Mouse (Mus musculus) hindlimb bud, embryonic 11.5 days (tissue): ENCODE measurements around the gene Neurl2.
"Not testable (repeated sequence)": the region's sequence is repeated elsewhere in the genome, so short reads cannot be mapped to it uniquely, and the experiment has no call there.

ENCODE experiments used
- DNase-seq: peaks from one replicate; pipeline ENCODE4 v3.0.0-alpha.2; 2012; ENCODE audit warnings: low read depth, low spot score; ENCODE audit errors: extremely low spot score

Neurl2 gene

DNA sequence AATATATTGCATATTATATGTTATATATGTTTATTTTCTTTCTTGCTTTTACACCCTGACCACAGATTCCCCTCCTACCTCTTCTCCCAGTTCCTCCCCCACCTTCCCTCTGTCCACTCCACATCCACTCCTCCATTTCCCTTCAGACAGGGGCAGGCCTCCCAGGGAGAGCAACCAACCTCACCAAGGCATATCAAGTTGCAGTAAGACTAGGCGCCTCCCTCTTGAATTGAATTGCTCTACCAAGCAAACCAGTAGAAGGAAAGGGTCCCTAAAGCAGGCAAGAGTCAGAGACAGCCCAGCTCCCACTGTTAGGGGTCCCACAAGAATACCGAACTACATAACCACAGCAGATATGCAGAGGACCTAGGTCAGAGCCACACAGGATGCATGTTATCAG is 25.9 kb upstream of the Neurl2 start:
- DNase-seq: no peak

DNA sequence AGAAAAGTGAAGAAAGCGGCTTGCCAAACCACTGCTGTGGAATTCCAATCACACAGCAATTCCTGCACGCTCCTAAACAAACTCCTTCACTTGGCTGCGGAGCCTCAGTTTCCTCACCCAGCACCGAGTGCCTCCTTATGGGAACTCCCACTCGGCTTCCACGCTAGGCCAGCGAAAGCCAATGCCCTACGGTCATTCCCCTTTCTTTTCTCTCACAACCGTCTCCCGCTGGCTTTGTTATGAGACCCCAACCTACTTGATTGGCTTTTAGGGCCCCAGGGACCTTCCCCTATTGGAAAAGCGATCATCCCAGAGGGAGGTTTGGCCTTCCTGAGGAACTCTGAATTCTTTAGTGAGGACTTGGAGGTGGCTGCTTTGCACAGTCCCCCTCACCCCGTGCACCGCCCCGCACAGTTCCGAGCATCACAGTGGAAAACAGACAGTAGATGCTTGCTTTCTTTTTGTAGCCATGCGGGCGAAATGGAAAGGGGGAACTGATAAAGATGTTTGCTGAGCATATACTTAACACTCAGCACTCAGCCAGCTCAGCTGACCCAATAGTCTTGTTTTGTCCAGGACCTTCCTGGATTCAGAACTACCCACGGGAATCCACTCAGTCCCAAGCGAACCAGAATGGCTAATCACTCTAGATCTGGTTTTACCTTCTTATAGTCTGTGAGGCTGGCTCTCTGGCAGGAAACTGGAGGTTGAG is 24.7 kb upstream of the Neurl2 start:
- DNase-seq: no peak

DNA sequence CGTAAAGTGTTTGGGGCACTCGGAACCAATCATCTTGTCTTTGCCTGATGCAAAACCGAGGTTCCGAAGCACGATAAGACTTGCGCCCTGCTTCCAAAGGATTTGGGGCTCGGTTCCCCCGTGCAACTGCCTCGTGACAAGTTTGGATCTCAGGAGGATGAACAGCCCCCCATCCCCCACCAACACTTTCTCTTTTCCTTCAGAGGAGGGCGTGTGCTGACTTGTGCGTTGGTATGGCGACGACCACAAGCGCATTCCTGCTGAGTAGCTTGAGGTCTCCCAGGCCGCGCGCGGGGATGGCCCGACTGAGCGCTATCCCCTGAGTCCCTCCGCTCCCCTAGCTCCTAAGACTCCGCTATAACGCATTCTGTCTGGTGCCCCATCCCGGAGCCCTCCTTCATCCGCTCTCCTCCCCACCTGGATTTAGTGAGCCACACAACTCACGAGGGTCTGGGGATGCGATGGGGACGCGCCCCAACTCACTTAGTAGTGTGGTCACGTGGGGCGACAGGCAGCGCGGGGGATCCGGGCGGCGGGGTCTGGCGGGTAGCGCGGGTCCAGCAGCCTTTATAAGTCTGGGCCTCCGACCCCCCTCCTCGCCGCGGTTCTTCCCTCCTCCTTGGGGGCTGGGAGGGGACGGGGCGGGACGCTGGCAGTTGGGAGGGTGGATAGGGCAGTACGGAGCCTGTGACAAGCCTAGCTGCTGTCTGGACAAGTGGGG is 24.0 kb upstream of the Neurl2 start, which contains the start of gene Pltp:
TSS of gene Pltp (minus strand) at position 611 of the 721 bp plus-strand sequence.
- DNase-seq: no peak

DNA sequence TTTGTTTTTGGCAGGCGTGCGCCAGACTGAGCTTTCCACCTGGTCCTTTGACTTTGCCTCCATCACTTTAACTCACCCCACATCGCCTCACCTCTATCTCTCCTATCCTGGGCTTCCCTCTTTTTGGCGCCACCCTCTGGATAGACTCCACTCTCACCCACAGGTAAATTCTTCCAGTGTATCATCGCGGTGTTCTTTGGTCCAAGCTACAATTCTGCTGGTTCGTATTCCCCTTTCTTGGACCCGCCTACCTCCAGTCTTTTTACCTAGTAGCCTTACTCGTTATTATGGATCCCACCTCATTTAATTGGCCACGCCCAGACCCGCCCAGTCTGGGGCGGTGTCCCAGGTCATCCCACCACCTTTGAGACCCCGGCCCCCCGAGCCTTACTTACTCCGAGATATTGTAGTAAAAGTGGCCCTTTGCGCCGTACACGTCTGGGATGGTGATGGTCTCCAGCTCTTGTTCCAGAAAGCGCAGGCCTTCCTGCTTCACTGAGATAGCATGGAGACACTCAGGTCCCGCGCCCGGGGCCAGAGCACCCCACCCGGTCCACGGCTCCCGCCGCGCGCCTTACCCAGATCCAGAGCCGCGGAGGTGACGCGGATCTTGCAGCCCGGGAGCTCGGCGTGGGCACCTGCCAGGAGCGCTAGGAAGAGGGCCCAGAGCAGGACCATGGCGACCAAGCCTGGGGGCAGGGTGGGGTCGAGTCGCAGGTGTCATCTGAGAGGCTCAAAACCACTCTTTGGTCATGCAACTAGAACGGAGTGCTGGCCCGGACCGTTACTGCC is 23.2 kb upstream of the Neurl2 start:
- DNase-seq: no peak

DNA sequence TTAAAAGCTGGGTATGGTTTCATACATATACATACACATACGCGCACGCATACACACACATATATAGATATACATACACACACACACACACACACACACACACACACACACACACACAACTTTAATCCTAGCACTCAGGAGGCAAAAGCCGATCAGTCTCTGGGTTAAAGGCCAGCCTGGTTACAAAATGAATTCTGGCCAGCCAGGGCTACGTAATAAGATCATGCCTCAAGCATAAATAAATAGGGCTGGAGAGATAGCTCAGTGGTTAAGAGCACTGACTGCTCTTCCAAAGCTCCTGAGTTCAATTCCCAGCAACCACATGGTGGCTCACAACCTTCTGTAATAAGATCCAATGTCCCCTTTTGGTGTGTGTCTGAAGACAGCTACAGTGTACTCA is 22.3 kb upstream of the Neurl2 start:
- not testable (repeated sequence) for DNase-seq

DNA sequence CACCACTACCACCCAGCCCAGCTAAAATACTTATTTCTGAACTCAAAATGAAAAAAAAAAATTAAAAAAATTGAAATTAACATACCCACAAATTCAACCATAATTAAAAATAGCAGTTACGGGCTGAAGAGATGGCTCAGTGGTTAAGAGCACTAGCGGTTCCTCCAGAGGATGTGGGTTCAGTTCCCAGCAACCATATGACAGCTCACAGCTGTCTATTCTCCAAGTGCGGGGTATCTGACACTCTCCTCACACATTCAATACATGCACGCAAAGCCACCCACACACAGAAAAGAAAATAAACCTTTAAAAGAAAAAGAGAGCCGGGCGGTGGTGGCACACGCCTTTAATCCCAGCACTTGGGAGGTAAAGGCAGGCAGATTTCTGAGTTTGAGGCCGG is 16.8 kb upstream of the Neurl2 start:
- DNase-seq: no peak

DNA sequence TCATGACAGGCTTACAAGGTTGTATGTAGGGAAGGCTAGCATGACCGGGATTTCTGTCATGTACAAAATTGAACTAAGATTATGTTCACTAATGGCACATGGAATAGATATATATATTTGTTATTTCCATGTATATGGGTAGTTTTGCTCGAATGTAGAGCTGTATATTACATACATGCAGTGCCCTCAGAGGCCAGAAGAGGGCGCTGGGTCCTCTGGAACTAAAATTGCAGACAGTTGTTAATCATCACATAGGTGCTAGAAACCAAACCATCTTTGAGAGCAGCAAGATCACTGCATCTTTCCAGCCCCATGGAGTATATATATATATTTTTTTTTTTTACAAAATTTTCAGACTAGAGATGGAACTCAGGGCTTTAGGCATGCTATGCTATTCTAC is 12.5 kb upstream of the Neurl2 start:
- no peak for DNase-seq

DNA sequence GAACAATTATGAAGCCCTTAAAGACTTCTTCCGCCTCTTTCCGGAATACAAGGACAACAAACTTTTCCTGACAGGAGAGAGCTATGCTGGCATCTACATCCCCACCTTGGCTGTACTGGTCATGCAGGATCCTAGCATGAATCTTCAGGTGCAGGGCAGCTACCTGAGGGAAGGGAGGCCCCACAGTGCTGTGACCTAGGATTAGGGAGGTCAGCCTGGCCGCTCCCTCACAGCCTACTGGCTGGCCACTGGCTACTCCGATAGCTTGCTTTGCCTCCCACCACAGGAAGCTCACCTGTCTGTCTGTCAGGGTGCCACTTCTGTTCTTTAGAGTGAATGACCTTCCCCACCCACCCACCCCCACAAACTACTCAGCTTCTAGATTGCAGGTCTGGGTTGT is 1.9 kb upstream of the Neurl2 start:
- no peak for DNase-seq

DNA sequence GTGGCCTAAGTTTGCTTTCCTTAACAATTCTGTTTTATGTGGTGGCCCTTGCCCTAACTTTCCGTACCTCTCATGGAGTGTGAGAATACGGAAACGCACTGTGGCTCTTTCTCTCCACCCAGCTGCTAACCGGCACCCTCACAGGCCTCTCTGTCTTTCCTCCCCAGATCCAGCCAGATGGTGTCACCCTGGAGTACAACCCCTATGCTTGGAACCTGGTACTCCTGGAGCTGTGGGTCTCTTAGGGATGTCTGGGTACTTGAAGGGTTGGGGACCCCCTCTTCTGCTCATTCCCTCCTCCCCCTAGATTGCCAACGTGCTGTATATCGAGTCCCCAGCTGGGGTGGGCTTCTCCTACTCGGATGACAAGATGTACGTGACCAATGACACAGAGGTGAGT is 1.3 kb upstream of the Neurl2 start:
- DNase-seq: no peak

DNA sequence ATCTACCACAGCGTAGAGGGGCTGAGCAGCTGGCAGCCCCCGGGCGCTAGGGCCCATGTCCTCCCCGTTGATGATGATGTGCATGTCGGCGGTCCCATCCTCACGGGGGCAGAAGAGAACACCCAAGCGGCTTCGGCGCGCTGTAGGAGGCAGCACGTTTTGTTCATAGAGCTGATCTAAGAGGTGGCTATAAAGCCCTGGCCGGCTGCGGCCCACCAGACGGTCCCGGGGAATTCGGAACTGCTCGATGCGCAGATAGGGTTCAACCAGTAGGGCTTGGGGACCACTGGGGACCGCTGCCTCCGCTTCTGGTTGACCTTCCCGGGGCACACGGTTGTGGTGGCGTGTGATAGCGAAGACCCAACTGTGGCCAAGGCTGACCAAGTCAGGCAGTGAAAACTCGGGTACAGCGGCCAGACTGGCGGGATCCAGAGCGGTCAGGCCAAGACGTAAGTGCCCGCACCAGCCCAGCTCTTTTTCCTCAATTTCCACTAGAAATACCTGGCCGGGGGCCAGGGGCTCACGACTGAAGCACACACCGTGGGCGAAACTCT is 431 bp downstream of the Neurl2 start, which contains the start of gene Ctsa:
TSS of gene Ctsa (plus strand) at position 126 of the 554 bp plus-strand sequence.
- peak; percentile 16 for DNase-seq

DNA sequence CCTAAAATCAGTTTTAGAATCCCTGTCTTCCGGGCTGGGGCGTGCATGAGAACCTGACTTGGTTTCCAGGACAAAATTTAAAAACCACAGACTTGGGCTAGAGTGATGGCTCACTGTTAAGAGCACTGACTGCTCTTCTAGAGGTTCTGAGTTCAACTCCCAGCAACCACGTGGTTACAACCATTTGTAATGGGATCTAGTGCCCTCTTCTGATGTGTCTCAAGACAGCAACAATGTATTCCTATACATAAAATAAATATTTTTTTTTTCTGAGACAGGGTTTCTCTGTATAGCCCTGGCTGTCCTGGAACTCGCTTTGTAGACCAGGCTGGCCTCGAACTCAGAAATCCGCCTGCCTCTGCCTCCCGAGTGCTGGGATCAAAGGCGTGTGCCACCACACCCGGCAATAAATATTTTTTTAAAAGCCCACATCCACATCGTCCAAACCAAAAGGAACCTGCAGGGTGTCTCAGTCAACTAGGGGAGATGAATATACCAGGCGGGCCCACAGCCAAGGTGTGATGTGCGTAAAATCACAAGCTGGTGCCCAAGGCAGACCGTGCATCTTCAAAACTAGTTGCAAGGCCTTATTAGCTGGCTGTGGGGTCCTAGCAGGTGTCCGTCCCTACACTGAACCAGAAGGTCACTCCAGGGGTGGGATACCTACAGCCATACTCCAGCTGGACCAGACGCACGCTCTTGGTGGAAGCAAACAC is 1.1 kb downstream of the Neurl2 start:
- DNase-seq: no peak

DNA sequence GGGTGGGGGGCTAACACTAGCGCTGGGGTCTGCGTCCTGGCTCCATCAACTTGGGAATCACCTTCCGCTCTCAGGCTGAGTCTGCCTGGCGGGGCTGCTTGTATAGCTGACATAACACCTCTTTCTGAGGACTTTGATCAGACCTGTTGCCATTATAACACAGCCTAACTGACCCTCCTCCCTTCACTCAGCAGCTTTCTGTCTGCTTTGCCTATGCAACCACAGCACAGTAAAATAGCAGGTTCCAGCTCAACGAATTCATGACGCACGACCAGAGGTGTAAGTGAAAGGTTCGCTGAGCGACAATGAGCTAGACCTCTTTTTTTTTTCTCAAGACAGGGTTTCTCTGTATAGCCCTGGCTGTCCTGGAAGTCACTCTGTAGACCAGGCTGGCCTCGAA is 2.2 kb downstream of the Neurl2 start:
- no peak for DNase-seq

DNA sequence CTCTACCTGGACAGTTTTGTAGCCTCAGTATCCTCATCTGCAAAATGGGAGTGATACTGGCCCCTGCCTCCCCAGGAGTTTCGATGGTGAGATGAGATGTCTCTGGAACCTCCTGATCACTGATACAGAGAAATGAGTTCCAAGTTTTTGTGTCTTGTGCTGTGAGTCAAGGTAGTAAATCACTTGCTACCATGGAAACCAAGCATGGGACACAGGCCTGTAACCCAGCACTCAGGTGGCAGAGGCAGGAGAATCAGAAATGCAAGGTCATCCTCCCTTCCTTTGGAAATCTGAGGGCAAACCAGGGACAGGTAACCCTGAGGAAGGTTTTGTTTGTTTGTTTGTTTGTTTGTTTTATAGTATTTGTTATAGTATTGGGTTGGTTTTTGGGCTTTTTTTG is 4.2 kb downstream of the Neurl2 start:
- DNase-seq: no peak

DNA sequence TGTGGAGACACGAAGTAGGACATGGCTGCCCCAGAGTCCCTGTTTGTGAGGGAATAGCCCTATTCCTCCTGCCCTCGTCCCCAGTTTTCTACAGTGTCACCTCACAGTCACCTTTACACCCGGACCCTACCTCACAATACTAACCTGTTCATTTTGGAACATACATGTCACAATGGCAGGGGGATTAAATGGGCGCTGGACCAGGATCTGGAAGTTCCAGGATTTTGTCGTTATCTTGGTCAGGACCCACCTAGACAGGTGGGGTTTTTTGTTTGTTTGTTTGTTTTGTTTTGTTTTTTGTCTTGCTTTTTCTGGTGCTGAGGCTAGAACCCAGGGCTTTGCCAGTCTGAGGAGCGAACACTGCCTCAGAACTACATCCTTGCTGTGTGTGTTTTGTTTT is 4.8 kb downstream of the Neurl2 start, which contains the start of gene Spata25:
TSS of gene Spata25 (minus strand) at position 101 of the 400 bp plus-strand sequence.
- no peak for DNase-seq

DNA sequence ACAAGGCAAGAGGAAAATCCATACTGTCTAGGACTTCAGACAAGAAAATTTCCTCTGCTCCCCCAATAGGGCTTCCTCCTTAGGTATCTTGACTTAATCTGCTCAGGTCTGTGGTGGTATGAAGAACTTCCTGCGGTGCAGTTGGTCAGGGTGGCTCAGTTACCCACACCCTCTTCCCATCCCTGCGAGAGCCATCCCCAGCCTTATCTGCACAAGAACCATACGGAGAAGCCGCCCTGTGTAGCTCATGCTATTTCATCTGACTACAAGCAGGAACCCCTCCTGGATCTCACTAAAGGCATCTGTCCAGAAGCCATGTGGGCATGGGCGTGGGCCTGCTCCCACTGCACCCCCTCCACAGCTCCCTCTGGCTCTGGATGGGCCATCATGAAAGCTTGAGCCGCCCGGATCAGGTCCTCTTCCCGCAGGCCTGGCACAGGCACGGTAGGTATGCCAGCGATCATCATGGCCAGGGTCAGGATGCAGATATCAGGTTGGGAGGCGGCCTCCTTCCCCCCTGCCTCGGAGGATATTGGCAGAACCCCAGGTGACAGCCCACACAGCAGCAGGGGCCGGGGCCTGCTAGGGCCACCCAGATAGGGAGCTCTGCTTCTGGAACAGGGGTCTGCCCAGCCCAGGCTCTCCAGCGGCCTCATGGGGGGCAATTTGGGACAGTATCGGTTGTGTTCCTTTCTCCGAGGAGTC is 6.0 kb downstream of the Neurl2 start:
- DNase-seq: no peak

DNA sequence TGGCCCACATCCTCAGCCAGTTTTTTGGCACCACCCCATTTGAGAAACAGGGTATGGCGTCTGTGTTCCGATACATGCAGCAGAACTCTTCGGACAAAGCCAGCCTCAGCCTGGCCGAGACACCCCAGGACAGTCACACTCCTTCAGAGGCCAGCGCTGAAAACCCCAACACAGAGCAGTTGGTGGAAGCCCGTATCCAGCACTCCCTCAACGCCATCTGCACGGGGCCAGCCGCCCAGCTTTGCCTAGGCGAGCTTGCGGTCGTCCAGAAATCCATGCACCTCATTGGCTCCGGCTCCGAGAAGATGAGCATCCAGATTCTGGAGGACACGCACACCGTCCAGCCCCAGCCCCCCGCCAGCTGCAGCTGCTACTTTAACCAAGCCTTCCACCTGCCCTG is 7.7 kb downstream of the Neurl2 start:
- DNase-seq: no peak

DNA sequence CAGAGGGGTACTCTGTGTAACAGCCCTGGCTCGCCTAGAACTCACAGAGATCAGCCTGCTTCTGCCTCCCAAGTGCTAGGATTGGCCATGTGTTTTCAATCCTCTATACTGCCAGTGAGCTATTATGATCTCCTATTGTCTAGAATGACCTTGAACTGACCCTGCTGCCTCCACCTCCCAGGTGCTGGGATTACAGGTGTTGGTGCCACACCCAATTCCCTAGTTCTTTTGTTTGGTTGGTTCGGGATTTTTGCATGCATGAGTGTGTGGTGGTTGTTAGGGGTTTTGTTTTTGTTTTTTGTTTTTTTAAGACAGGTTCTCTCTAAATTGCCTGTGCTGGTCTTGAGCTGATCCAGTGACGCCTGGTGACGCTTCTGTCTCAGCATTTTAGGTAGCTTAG is 9.3 kb downstream of the Neurl2 start:
- DNase-seq: no peak

DNA sequence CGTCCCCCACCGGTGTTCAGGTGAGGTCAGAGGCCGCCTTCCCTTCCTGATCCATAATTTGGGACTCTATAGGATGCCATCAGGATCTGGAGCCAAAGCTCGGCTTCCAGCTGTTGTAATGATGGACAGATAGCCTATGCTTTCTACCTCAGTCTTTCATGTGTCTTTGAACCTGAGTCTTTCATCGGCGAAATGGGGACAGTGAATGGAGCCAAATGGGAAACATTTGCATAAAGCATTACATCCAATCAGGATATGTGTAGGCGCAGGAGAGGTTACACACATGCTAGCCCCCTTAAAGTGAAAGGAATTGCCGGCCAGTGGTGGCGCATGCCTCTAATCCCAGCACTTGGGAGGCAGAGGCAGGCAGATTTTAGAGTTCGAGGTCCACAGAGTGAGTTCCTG is 10.1 kb downstream of the Neurl2 start:
- DNase-seq: peak; percentile 46

DNA sequence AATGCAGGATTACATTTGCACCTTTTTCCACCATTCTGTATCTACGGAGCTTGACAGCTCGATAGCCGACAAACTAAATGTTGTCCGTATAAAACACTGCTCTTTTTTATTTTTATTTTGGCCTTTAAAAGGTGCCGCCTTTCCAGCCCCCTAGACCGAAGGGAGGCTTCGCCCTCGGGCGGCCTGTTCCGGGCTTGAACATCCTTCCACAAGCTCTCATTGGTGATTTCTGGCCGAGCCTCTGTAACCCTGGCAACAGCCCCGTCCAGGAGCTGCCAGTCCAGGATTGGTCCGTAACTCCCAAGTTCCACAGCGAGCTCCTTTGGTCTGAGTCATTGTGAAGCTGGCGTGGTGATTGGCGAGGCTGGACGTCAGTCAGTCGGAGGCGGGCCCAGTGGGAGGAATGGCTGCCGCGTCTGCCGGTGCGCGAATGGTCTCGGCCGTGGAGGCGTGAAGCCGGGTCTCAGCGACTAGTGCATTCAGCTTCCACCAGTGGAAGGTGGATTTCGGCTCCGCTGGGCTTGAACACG is 10.6 kb downstream of the Neurl2 start, which contains the start of gene Zswim1:
TSS of gene Zswim1 (plus strand) at position 51 of the 530 bp plus-strand sequence.
- DNase-seq: peak; percentile 94

DNA sequence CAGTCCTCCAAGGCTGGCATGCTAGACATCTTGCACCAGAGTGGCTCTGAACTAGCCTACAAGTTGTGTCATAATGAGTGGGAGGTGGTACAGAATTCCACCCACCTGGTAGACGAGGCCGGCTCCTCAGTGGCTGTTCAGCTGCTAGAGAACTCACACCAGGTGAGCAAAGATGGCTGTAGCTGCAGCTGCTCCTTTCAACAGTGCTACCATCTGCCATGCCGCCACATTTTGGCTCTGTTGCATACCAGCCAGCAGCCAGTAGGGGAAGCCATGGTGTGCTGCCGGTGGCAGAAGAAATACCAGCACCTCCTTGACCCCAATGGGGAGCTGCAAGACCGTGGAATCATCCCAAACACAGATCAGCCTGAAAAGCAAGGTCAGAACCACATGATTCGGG is 12.2 kb downstream of the Neurl2 start:
- no peak for DNase-seq
